Mouse (Mus musculus) gastrocnemius, postnatal 14 days (tissue): ENCODE measurements around the gene Eppin. TPM values are rescaled to one million over a fixed set of nuclear protein-coding genes. Genes with fewer than 3 reads are reported as not detected.

Source experiments
- DNase-seq: peaks from one replicate; pipeline ENCODE4 v3.0.0; 2021; ENCODE audit warnings: mixed read lengths
- intact Hi-C: fragments of 180-260 bp; cut with DNase I; formaldehyde crosslinking; loops from one replicate; pipeline ENCODE4 v1.15.1; 2025; ENCODE audit warnings: low total_unique reads
- total RNA-seq, 2 experiments: library from RNA; stranded (reverse); gene quantifications; 2 replicates each; pipeline ENCODE4 v1.2.3; 2021

The Eppin gene
- total RNA-seq, 2 experiments from 2014 or later: not detected

DNA sequence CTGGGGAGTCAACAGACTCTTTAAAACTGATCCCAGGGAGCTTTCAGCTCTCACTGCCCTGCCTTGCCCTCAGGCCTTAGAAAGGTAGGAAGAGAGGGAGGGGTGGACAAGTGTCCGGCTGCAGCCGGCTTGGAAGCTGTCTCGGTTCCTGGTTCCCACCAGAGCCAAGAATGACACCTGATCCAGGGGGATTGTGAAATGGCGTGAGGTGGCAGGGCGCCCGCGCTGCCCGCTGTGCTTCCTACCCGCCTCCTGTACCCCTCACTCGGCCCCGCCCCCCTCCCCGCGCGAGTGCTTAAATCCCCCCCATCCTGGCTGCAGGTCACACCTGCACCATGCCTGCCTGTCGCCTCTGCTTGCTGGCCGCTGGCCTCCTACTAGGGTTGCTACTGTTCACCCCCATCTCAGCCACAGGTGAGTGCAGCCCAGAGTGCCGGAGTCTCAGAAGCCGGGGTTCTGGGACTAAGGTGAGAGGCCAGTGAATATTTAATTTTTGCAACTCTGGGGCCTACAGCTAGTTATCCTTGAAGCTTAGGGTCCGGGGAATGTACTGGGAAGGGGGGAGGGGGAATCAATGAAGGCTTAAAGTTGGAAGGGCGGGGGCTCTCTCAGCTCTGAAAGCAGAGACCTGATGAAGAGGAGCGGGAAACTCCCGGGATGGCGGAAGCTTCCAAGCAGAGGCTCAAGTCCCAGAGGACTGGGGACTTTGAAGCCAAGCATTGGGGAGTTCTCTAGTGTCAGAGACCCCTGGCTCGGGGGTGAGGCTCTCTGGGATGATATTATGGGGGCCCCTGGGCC, 30.8 kb downstream of the Eppin start, which contains the start of gene Wfdc2:
TSS of gene Wfdc2 (plus strand) at position 23 of the 798 bp plus-strand sequence.
- DNase-seq: no peak
- intact Hi-C loops: no loop called here

DNA sequence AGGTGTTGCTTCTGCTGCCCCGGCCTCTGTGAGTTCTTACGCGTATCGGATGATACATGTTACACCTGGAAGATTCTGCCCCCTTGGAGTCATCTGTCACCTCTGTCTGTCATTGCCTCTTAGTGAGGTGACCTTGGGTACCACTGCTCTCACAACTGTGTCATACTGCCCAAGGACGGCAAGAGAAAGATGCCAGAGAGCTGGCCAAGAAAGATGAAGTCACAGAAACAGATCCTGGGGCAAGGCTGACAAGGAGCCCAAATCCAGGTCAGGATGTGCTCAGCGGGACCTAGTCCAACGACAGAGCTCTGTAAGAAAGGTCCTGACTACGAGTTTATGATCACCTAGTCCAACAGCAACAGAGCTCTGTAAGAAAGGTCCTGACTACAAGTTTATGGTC, 33.3 kb downstream of the Eppin start:
- no peak for DNase-seq
- intact Hi-C loops: no loop called here

- intact Hi-C loops: no loop called here
Observed at GRCm38 (mm10) chr2:164558991-164559645, 34.3 kb downstream of the Eppin start.

DNA sequence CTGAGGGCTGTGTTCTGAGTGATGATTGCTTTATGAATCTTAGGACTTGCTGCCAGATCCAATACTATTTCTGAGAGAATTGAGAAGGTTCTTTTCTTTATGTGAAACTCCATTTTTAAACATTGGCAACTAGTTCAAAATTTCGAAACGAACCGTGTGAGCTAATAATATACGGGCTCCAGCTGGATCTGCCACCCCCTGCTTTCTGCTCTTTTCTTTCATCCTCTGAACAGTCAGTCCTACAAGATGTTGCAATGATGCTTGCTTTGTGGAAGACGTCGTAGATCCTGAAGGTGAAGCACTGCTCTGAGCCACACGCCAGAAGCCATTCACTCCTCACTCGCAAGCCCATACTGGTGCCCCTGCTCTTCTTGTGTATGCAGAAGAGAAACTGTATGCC, 35.0 kb downstream of the Eppin start:
- DNase-seq: no peak
- intact Hi-C loops: no loop called here

More at GRCm38 (mm10) chr2:164558991-164559645, 34.3 kb downstream of the Eppin start:
- no peak for DNase-seq

GRCm38 (mm10) chr2:164551502-164551901, 41.9 kb downstream of the Eppin start:
- DNase-seq: no peak
- intact Hi-C loops: no loop called here

GRCm38 (mm10) chr2:164550895-164551269, 42.5 kb downstream of the Eppin start:
- DNase-seq: no peak
- intact Hi-C loops: no loop called here

DNA sequence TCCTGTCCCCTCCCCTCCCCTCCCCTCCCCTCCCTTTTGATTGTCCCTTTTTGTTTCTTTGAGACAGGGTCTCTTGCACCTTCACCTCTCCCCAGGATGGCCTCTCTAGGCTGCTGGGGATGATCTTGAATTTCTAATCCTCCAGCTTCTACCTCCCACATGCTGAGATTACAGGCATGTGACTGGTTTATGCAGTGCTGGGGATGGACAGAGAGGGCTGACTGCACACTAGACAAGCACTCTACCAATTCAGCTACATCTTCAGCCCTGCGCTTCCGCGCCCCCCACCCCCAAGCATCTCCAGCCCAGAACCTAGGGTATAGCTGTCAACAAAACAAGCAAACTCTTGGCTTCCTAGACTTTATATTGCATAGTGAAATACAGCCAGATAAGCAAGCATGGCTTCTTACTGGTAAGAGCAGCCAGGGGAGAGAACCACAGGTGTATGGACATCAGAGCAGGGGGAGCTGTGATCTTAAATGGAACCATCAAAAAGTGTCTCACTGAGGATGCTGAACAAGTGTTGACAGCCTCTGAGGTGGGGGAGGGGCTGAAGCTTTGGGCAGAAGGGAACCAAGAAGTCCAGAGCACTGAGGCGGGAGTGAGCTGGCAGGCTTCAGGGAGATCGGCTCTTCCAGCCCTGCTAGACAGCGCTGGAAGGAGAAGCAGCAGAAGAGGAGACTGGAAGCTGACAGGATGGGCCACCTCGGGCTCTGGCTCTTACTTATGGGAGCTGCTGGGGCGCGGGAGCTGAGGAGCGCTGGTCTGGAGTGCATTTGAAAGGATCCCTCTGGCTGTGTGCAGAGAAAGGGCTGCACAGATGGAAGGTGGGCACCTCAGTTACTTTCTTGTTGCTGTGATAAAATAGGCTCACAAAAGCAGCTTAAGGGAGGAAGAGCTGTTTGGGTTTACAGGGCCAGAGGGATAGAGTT, 43.2 kb downstream of the Eppin start:
- intact Hi-C loops: no loop called here
- DNase-seq: no peak

DNA sequence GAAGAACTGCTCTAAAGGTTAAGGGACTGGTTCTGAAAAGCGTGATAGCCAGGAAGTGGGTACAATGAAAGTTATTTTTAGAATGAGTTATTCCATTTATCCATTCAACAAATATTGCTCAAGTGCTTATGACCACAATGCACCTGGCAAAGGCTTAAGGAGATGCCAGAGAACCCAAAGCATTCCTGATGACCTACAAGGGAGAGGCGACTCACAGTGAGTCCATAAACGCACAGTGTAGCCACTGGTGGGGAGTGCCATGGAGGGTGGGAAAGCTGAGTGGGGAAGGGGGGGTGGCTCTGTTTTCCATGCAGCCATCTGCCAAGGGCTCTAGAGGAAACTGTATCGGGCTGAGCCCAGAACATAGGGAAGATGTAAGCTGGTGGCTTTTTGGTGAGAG, 44.1 kb downstream of the Eppin start:
- intact Hi-C loops: no loop called here
- DNase-seq: no peak

DNA sequence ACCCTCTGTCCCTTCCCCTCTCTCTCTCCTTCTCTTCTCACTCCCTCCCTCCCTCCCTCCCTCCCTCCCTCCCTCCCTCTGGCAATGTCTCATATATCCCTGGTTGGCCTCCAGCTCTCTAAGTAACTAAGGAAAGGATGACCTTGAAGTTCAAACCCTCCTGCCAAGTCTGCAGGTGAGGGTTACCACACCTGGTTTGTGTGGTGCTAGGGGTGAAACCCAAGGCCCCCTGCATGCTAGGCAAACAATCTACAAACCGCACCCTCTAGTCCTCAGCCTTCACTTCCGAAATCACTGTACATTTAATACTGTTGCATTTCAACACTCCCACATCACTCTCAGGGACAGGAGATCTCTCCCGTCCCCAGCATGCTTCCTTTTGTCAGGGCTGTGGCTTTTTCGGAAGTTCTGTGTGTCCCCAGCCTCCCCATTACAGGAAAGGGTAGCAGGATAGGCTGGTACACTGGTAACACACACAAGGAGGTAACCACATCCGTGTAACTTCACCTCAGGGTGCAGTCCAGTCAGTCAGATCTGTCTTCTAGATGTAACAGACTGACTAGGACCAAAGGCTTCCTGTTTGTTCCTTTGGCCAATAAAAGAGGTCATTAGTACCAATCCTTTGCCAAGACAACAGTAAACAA, 48.8 kb downstream of the Eppin start:
- DNase-seq: no peak
- intact Hi-C loops: no loop called here

- intact Hi-C loops: no loop called here
- DNase-seq: no peak
Observed at GRCm38 (mm10) chr2:164543745-164544144, 49.6 kb downstream of the Eppin start.

DNA sequence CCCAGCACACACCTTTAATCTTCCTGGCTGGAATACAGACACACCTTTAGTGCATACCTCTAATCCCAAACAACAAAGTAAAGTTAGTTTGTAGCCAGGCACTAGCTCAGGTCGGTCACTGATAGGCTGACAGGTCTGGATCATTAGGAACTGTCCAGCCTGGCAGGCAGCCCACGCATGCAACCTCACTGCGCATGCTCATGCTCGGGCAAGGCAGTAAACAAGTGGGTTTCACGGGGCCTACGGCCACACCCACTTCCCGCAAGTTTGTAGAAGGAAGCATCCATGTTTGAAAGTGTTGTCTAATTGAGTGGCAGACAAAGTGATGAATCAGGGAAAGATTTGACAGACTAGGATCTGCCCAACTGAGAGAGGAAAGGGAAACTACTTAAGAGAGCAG, 50.8 kb downstream of the Eppin start:
- DNase-seq: no peak
- intact Hi-C loops: no loop called here

DNA sequence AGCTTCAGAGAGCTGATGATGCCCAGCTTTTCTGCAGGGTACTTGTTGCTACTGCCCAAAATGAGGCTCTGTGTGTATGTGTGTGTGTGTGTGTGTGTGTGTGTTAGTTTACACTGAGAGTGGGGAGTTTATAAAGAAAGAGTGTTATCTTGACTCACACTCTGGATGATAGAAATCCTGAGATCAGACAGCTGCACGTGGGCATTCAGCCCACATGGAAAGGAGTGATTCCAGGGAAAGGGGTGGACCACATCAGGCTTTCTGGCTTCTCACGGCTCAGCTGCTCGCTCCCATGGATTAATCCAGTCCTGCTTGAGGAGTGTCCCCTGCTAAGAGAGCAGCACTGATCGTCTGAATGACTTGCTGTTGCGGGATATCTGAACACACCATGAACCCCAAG, 51.3 kb downstream of the Eppin start:
- DNase-seq: no peak
- intact Hi-C loops: no loop called here

DNA sequence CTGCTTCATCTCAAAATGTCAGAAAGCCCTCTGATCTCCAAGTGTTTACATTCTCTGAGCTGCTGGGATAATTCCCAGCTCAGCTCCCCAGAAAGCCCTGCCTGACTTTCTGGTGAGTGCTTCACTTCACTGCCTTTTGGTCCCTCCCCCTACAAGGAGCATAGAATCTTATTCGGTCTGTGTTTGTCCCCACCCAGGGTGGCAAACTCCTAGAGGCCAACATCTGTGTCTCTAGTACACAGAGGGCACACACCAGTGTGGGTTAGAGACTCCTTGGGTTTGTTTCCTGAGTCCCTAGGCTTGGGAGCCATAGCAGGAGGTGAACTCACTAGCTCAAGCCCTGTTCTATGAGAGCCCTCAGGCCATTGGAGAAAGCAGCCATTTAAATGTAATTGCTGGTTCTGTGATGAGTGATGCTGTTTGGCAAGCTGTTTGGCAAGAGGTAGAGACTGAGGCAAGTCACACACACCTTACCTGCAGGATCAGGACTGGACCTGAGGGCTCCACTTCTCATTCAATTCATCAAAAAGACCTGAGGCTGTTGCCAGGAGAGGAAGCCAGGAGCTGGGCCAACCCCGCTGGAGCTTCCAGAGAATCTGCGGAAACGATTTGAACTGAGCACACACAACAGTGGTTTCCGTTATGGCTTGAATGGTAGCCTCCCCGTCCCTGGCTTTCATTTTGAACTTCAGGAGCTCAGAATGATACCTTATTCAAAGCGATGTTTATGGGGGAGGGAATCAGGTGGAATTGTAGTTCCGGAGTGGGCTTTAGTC, 52.6 kb downstream of the Eppin start:
- DNase-seq: peak; percentile 30
- intact Hi-C loops: no loop called here

Other genes starting within 250 kb of the Eppin start
- gene Slpi, start 204.5 kb downstream of the Eppin start, total RNA-seq: under 1 TPM; 0.64 to 0.66 TPM
- under 1 TPM in 1 of 2 experiments, not detected in 1; 0.07 TPM for gene Rbpjl, start 190.5 kb downstream of the Eppin start, total RNA-seq
- gene Matn4, start 188.4 kb downstream of the Eppin start, total RNA-seq: 1 to 10 TPM; 3.7 to 5.4 TPM
- 10 to 100 TPM; 45.1 to 72.6 TPM for gene Sdc4, start 149.7 kb downstream of the Eppin start, total RNA-seq
- gene Sys1, start 136.6 kb downstream of the Eppin start, total RNA-seq: 10 to 100 TPM; 15.0 to 15.6 TPM
- gene Gm20458, start 132.6 kb downstream of the Eppin start, total RNA-seq: 1 to 10 TPM in 1 of 2 experiments, under 1 TPM in 1; 0.62 to 2.6 TPM
- gene Trp53tg5, start 119.9 kb downstream of the Eppin start, total RNA-seq: not detected
- 10 to 100 TPM; 14.6 to 20.6 TPM for gene Dbndd2, start 107.5 kb downstream of the Eppin start, total RNA-seq
- gene Pigt, start 96.1 kb downstream of the Eppin start, total RNA-seq: 10 to 100 TPM; 36.8 to 41.0 TPM
- not detected for gene Wfdc2, start 31.2 kb downstream of the Eppin start, total RNA-seq
- gene Spint3, start 20.1 kb downstream of the Eppin start, total RNA-seq: not detected
- not detected for gene Wfdc6a, start 8.1 kb downstream of the Eppin start, total RNA-seq
- not detected for gene Wfdc6b, start 19.9 kb upstream of the Eppin start, total RNA-seq
- not detected for gene Wfdc8, start 20.0 kb upstream of the Eppin start, total RNA-seq
- gene Wfdc16, start 45.2 kb upstream of the Eppin start, total RNA-seq: not detected
- not detected for gene Wfdc10, start 62.5 kb upstream of the Eppin start, total RNA-seq
- not detected for gene Wfdc9, start 63.0 kb upstream of the Eppin start, total RNA-seq
- not detected for gene Wfdc11, start 80.5 kb upstream of the Eppin start, total RNA-seq
- gene Wfdc13, start 91.5 kb upstream of the Eppin start, total RNA-seq: not detected
- gene Spint4, start 104.9 kb upstream of the Eppin start, total RNA-seq: not detected
- not detected for gene Spint5, start 121.7 kb upstream of the Eppin start, total RNA-seq
- gene Wfdc3, start 152.3 kb upstream of the Eppin start, total RNA-seq: not detected
- gene Dnttip1, start 152.4 kb upstream of the Eppin start, total RNA-seq: 10 to 100 TPM; 23.4 to 26.6 TPM
- gene Ube2c, start 176.3 kb upstream of the Eppin start, total RNA-seq: 1 to 10 TPM; 6.9 to 8.1 TPM
- over 10,000 TPM; 14,912 to 15,737 TPM for gene Tnnc2, start 186.4 kb upstream of the Eppin start, total RNA-seq
- gene Snx21, start 192.2 kb upstream of the Eppin start, total RNA-seq: 10 to 100 TPM; 18.0 to 18.7 TPM
- gene Acot8, start 211.3 kb upstream of the Eppin start, total RNA-seq: 1 to 10 TPM; 9.0 to 9.7 TPM
- 1 to 10 TPM; 1.1 to 1.2 TPM for gene Zswim3, start 211.5 kb upstream of the Eppin start, total RNA-seq
- gene Zswim1, start 229.1 kb upstream of the Eppin start, total RNA-seq: 1 to 10 TPM; 3.3 to 4.6 TPM
- gene Spata25, start 234.9 kb upstream of the Eppin start, total RNA-seq: under 1 TPM in 1 of 2 experiments, not detected in 1; 0.49 TPM
- gene Ctsa, start 239.3 kb upstream of the Eppin start, total RNA-seq: 10 to 100 TPM; 51.4 to 55.2 TPM
- gene Neurl2, start 239.9 kb upstream of the Eppin start, total RNA-seq: 10 to 100 TPM; 44.8 to 49.4 TPM